Mouse (Mus musculus) megakaryocyte, embryonic 14.5 days (primary cell): ENCODE results near the gene C330007P06Rik.

Source experiments
- FLI1 ChIP-seq: IDR thresholded peaks from 2 replicates; pipeline ENCODE4 v1.6.1; 2012; ENCODE audit warnings: low read length, inconsistent platforms, mixed read lengths
- GATA1 ChIP-seq: IDR thresholded peaks from 3 replicates; pipeline ENCODE4 v1.6.1; 2012; ENCODE audit warnings: mixed read lengths, low read length, inconsistent platforms, borderline replicate concordance

DNA sequence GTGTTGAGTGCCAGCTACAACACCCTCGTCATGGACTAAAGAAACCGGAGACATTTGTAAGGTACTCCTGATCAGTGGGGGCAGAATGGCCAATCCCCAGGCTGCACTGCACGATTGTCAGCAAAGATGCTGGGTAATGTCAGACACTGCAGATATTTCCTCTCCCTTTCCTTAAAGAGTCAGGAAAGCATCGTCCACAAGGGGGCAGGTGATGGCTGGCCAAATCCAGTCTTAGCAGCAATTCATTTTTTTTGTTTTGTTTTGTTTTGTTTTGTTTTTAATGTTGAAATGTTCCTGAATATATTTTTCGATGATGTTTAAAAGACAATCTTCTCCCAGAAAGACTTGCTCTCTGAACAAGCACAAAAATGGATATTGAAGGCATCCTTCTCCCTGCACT is 62.5 kb downstream of the C330007P06Rik start:
- TF ChIP-seq GATA1 (no peak), FLI1 (no peak)
